Mouse (Mus musculus): ENCODE data around the gene Kcnj2. TPM values are rescaled to one million over a fixed set of nuclear protein-coding genes. Genes with fewer than 3 reads are reported as not detected.
A peak's percentile ranks its signal among the peaks of the same experiment; 100 is the strongest.

Gene Kcnj2
- polyA plus RNA-seq, 1 experiment from 2014 or later = 1.6 TPM

DNA sequence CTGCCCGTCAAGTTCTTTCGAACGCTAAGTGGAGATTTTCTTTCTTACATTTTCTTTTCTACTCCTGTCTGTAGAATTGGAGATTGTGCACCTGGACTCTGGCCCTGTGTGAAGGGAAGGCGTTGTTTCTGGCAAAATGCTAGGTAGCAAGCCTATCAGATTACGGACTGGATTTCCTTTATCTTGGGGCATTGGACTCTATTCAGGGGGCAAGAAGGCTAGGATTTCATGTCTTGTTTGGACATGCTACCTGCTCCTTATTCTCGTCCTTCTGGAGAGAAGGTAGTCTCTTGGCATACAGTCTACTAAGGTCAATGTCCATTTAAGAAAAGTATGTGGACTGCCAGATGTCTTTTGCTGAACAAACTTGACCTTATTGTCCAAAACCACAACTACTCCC is 21.0 kb downstream of the Kcnj2 start:
- Histone ChIP-seq H3K27me3 (ENCODE audit: insufficient read depth, low read length) (no peaks in the 10 kb centered on the region), H3K9me3 (ENCODE audit: low read length) (no peaks in the 10 kb centered on the region), H3K4me3 (ENCODE audit: low read length) (no peak overlapping the region), H3K4me2 (replicated peaks; ENCODE audit: low read depth, low read length) (no peak overlapping the region), H3K4me1 (ENCODE audit: insufficient read depth, low read length) (peaks cover 4% of the 10 kb centered on the region; the same call in 1 of the 2 replicates), H3K36me3 (ENCODE audit: insufficient read depth, low read length) (no peaks in the 10 kb centered on the region), H3K9ac (replicated peaks; ENCODE audit: low read length) (no peak overlapping the region), H3K27ac (ENCODE audit: low read length) (no peak overlapping the region)
- no peak for ATAC-seq (ENCODE audit: low FRiP score, low TSS enrichment)
- 34% methylated on average over 6 of the region's 6 CpGs for WGBS

DNA sequence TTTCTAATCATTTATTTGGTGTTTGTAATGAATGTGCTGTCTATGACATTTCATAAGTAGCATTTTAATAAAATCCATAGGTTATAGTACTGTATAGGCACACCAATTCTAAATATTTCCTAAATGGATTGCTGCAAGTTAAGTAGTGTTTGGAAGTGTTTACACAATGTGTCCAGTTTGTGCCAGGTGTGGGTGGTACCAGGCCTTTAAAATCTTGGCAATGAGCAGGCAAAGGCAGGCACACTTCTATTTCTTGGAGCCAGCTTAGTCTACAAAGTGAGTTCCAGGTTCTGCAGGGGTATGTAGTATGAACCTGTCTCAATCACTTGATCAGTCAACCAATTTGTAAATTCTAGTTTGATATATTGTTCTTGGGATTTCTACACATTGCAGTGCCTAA is 22.3 kb downstream of the Kcnj2 start:
- Histone ChIP-seq H3K4me2 (replicated peaks; ENCODE audit: low read depth, low read length) (no peak overlapping the region), H3K4me3 (ENCODE audit: low read length) (no peak overlapping the region), H3K36me3 (ENCODE audit: insufficient read depth, low read length) (no peaks in the 10 kb centered on the region), H3K9ac (replicated peaks; ENCODE audit: low read length) (no peak overlapping the region), H3K27ac (ENCODE audit: low read length) (no peak overlapping the region), H3K9me3 (ENCODE audit: low read length) (no peaks in the 10 kb centered on the region), H3K4me1 (ENCODE audit: insufficient read depth, low read length) (peaks cover 4% of the 10 kb centered on the region; the same call in 1 of the 2 replicates), H3K27me3 (ENCODE audit: insufficient read depth, low read length) (no peaks in the 10 kb centered on the region)
- ATAC-seq (ENCODE audit: low FRiP score, low TSS enrichment) = no peak

DNA sequence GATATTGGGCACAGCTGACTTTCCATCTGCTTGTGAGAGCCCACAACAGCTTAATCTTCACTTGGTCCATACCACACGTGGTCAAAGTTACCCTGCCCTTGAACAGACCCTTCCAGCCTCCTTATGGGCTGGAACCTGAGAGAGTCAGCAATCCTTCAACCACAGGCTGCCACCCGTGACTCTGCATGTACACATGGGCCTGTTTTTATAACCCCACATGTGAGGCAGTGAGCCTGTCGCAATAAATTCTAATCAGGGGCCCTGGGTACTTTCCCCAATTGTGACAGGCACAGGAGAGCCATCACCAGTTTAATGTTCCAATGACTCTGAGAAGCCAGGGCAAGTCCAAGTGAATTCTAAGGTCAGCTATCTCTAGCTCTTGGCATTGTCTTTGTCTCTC is 22.8 kb downstream of the Kcnj2 start:
- Histone ChIP-seq H3K4me3 (ENCODE audit: low read length) (no peak overlapping the region), H3K36me3 (ENCODE audit: insufficient read depth, low read length) (no peaks in the 10 kb centered on the region), H3K4me2 (replicated peaks; ENCODE audit: low read depth, low read length) (no peak overlapping the region), H3K9ac (replicated peaks; ENCODE audit: low read length) (no peak overlapping the region), H3K9me3 (ENCODE audit: low read length) (no peaks in the 10 kb centered on the region), H3K4me1 (ENCODE audit: insufficient read depth, low read length) (peaks cover 4% of the 10 kb centered on the region; the same call in 1 of the 2 replicates), H3K27me3 (ENCODE audit: insufficient read depth, low read length) (no peaks in the 10 kb centered on the region), H3K27ac (ENCODE audit: low read length) (no peak overlapping the region)
- ATAC-seq (ENCODE audit: low FRiP score, low TSS enrichment) = peak; percentile 85
- 17% methylated on average over 3 of the region's 3 CpGs for WGBS

DNA sequence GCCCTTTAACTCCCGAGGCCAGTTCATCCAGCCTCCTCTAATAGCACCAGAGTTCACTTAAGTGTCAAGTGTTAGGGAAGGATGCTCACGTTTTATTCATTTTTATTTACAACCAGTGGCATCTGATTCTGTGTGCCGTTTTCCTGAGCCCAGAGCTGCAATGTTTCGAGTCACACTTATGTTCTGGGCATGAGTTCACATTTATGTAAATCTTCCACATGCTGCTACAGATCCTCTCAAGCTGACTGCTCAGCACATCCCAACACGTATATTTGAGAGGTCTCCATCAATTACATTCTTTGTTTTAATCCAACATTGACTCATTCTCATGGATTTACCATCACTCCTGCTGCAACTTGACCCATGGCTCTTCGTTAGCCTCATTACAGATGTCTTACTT is 25.2 kb downstream of the Kcnj2 start:
- no peaks in the 10 kb centered on the region for H3K9me3 ChIP-seq (ENCODE audit: low read length)
- H3K36me3 ChIP-seq (ENCODE audit: insufficient read depth, low read length) = no peaks in the 10 kb centered on the region
- no peak for ATAC-seq (ENCODE audit: low FRiP score, low TSS enrichment)
- H3K27me3 ChIP-seq (ENCODE audit: insufficient read depth, low read length) = no peaks in the 10 kb centered on the region
- H3K4me3 ChIP-seq (ENCODE audit: low read length) = no peak overlapping the region
- H3K4me1 ChIP-seq (ENCODE audit: insufficient read depth, low read length) = peaks cover 4% of the 10 kb centered on the region; the same call in 1 of the 2 replicates
- WGBS = 56% methylated on average over 6 of the region's 6 CpGs
- no peak overlapping the region for H3K27ac ChIP-seq (ENCODE audit: low read length)
- H3K4me2 ChIP-seq (replicated peaks; ENCODE audit: low read depth, low read length) = no peak overlapping the region
- no peak overlapping the region for H3K9ac ChIP-seq (replicated peaks; ENCODE audit: low read length)

DNA sequence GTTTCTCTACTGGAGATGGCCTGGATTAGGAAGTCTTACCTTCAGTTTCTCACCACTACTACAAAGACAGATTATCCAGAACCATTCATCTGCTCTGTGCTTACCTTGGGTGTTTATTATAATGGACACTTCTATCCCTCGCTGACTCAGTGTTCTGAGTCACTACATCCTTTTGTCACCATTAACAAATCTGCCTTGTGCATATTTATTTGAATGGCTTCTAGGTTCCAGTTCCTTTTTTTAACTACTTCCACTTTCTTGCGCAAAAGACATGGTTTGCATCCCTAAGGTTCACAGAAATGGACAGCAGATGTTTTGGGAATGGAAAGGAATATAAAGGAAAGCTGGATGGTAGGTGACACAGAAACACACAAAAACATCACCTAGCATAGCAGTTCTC is 27.0 kb downstream of the Kcnj2 start:
- no peaks in the 10 kb centered on the region for H3K36me3 ChIP-seq (ENCODE audit: insufficient read depth, low read length)
- H3K27me3 ChIP-seq (ENCODE audit: insufficient read depth, low read length) = no peaks in the 10 kb centered on the region
- WGBS = 91% methylated on average over 2 of the region's 2 CpGs
- H3K27ac ChIP-seq (ENCODE audit: low read length) = no peak overlapping the region
- peaks cover 4% of the 10 kb centered on the region; the same call in 1 of the 2 replicates for H3K4me1 ChIP-seq (ENCODE audit: insufficient read depth, low read length)
- H3K9ac ChIP-seq (replicated peaks; ENCODE audit: low read length) = no peak overlapping the region
- no peak overlapping the region for H3K4me2 ChIP-seq (replicated peaks; ENCODE audit: low read depth, low read length)
- H3K4me3 ChIP-seq (ENCODE audit: low read length) = no peak overlapping the region
- no peak for ATAC-seq (ENCODE audit: low FRiP score, low TSS enrichment)
- no peaks in the 10 kb centered on the region for H3K9me3 ChIP-seq (ENCODE audit: low read length)

DNA sequence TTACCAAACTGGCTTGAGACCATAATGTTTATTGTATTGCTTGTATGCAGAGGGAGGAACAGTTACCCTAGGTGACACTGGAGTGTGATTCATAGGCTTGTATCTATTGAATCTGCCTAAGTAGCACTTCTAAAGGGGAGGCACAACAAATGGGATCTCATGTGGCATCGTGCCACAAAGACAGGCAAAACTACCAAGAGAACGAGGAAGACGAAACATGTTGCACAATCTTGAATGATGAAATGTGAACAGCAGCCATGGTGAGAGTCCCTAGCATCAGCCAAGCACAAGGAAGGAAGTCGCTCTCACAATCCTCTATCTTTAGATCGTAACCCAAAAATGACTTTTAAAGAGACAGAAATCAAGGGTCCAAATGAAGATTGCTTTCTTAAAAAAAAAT is 30.6 kb downstream of the Kcnj2 start:
- no peak for ATAC-seq (ENCODE audit: low FRiP score, low TSS enrichment)
- Histone ChIP-seq H3K4me3 (ENCODE audit: low read length) (no peak overlapping the region), H3K27ac (ENCODE audit: low read length) (no peak overlapping the region), H3K4me1 (ENCODE audit: insufficient read depth, low read length) (no peaks in the 10 kb centered on the region), H3K9me3 (ENCODE audit: low read length) (no peaks in the 10 kb centered on the region), H3K27me3 (ENCODE audit: insufficient read depth, low read length) (no peaks in the 10 kb centered on the region), H3K9ac (replicated peaks; ENCODE audit: low read length) (no peak overlapping the region), H3K4me2 (replicated peaks; ENCODE audit: low read depth, low read length) (no peak overlapping the region), H3K36me3 (ENCODE audit: insufficient read depth, low read length) (no peaks in the 10 kb centered on the region)
- whole genome bisulfite sequencing = 89% methylated on average over 5 of the region's 5 CpGs

DNA sequence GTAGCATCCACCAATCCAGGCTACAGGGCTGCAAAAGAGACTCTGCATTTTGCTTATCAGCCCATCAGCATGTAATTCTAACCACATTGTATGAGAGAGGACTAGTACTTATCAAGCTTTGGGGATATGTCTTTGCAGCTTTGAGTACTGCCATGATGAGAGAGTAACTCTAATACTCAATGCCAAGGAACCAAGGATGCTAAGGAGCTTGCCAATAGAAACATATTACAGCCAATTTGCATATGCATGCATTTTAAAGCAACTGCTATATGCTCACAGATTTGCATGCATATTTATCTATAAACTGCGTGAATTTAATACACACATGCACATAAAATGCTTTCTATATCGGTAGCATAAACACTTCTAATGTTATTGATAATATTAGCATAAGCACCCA is 34.2 kb downstream of the Kcnj2 start:
- Histone ChIP-seq H3K9me3 (ENCODE audit: low read length) (no peaks in the 10 kb centered on the region), H3K27ac (ENCODE audit: low read length) (no peak overlapping the region), H3K36me3 (ENCODE audit: insufficient read depth, low read length) (no peaks in the 10 kb centered on the region), H3K4me1 (ENCODE audit: insufficient read depth, low read length) (no peaks in the 10 kb centered on the region), H3K27me3 (ENCODE audit: insufficient read depth, low read length) (no peaks in the 10 kb centered on the region), H3K4me2 (replicated peaks; ENCODE audit: low read depth, low read length) (no peak overlapping the region), H3K9ac (replicated peaks; ENCODE audit: low read length) (no peak overlapping the region), H3K4me3 (ENCODE audit: low read length) (no peak overlapping the region)
- WGBS = 89% methylated on average over 2 of the region's 2 CpGs
- ATAC-seq (ENCODE audit: low FRiP score, low TSS enrichment) = no peak

DNA sequence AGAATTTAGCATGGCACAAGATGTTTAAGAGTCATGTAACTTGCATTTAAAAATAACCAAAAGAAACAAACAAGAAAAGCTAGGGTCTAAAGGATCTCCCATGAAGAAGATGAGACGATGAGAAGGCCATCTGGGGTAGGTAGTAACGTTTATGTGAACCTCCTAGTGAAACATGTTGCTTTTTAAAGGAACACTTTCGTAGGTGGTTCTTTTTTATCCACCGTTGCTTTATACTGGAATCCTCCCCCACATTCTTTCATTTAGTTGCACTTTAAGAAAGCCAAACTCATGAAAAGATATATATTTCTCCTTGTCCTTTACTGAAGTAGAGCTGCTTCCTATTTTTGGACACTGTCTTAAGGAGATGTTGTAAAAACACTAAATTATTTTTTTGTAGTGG is 34.7 kb downstream of the Kcnj2 start:
- no peaks in the 10 kb centered on the region for H3K9me3 ChIP-seq (ENCODE audit: low read length)
- H3K4me3 ChIP-seq (ENCODE audit: low read length) = no peak overlapping the region
- no peak for ATAC-seq (ENCODE audit: low FRiP score, low TSS enrichment)
- no peak overlapping the region for H3K9ac ChIP-seq (replicated peaks; ENCODE audit: low read length)
- H3K27me3 ChIP-seq (ENCODE audit: insufficient read depth, low read length) = no peaks in the 10 kb centered on the region
- H3K4me2 ChIP-seq (replicated peaks; ENCODE audit: low read depth, low read length) = no peak overlapping the region
- H3K27ac ChIP-seq (ENCODE audit: low read length) = no peak overlapping the region
- no peaks in the 10 kb centered on the region for H3K36me3 ChIP-seq (ENCODE audit: insufficient read depth, low read length)
- WGBS = 44% methylated on average over 4 of the region's 4 CpGs
- H3K4me1 ChIP-seq (ENCODE audit: insufficient read depth, low read length) = no peaks in the 10 kb centered on the region

DNA sequence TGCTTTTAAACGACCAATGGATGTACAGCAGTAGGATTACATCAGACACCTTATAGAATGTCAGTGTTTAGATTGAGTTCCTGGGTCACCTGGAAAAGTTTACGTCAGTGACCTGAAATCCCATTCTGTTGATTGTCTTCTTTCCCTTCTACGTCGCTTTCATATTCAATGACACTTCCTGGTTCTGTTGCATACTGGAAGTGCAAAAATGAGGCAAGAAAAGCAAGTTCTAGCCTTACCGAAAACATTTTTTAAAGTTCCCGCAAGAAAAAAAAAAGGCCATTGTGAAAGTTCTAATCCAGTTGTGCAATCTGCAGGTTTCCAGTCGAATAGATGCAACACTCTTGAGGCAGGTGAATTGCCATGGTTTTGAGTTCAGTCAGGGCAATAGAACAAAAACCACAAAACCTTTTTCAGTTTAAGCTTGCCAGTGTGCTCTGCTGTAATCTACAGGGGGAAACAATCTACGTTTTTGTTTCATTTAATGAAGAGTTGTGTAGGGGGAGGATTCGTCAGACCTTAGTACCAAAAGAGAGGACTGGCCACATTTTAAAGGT is 35.7 kb downstream of the Kcnj2 start:
- ATAC-seq (ENCODE audit: low FRiP score, low TSS enrichment) = no peak
- H3K27ac ChIP-seq (ENCODE audit: low read length) = no peak overlapping the region
- no peaks in the 10 kb centered on the region for H3K27me3 ChIP-seq (ENCODE audit: insufficient read depth, low read length)
- no peaks in the 10 kb centered on the region for H3K36me3 ChIP-seq (ENCODE audit: insufficient read depth, low read length)
- no peaks in the 10 kb centered on the region for H3K9me3 ChIP-seq (ENCODE audit: low read length)
- WGBS = 84% methylated on average over 9 of the region's 9 CpGs
- no peak overlapping the region for H3K4me3 ChIP-seq (ENCODE audit: low read length)
- H3K4me1 ChIP-seq (ENCODE audit: insufficient read depth, low read length) = no peaks in the 10 kb centered on the region
- no peak overlapping the region for H3K4me2 ChIP-seq (replicated peaks; ENCODE audit: low read depth, low read length)
- H3K9ac ChIP-seq (replicated peaks; ENCODE audit: low read length) = no peak overlapping the region

DNA sequence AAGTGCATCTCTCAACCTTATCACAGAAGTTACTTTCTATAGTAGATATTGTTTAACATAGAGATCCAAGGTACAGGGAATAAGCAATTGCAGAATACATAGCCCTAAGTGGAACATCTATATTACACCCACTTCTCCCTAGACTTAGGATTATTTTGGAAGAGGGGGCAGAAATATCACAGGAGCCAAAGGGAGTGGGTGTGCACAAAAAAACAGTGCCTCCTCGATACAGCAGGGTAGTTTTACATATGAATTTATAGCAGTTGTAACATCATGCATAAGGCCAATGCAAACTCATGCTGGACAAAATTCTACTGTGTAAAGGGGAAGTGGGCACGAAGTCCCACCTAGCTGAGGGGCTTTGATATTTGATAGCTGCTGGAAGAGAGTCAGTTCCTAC is 38.5 kb downstream of the Kcnj2 start:
- H3K36me3 ChIP-seq (ENCODE audit: insufficient read depth, low read length) = no peaks in the 10 kb centered on the region
- no peak overlapping the region for H3K4me3 ChIP-seq (ENCODE audit: low read length)
- no peaks in the 10 kb centered on the region for H3K9me3 ChIP-seq (ENCODE audit: low read length)
- H3K27ac ChIP-seq (ENCODE audit: low read length) = no peak overlapping the region
- no peaks in the 10 kb centered on the region for H3K4me1 ChIP-seq (ENCODE audit: insufficient read depth, low read length)
- no peak overlapping the region for H3K4me2 ChIP-seq (replicated peaks; ENCODE audit: low read depth, low read length)
- no peaks in the 10 kb centered on the region for H3K27me3 ChIP-seq (ENCODE audit: insufficient read depth, low read length)
- no peak for ATAC-seq (ENCODE audit: low FRiP score, low TSS enrichment)
- WGBS = 61% methylated on average over 2 of the region's 2 CpGs
- H3K9ac ChIP-seq (replicated peaks; ENCODE audit: low read length) = no peak overlapping the region
